Mouse (Mus musculus) C2C12 (cell line): Measurements from ENCODE around the gene Tmed1.

ENCODE experiments used
- CTCF ChIP-seq: IDR thresholded peaks from one replicate; pipeline ENCODE4 v1.5.1; 2011; ENCODE audit not compliant: control insufficient read depth, insufficient read depth, insufficient read length
- MAX ChIP-seq: IDR thresholded peaks from one replicate; pipeline ENCODE4 v1.6.1; 2011; ENCODE audit warnings: mild to moderate bottlenecking, control low read depth
- MYOD1 ChIP-seq: IDR thresholded peaks from one replicate; pipeline ENCODE4 v1.6.1; 2011; ENCODE audit warnings: low read depth; ENCODE audit not compliant: control insufficient read depth, insufficient read length
- MYOG ChIP-seq: IDR thresholded peaks from one replicate; pipeline ENCODE4 v1.6.1; 2011; ENCODE audit not compliant: control insufficient read depth, insufficient read length; ENCODE audit errors: extremely low read depth
- USF1 ChIP-seq: IDR thresholded peaks from one replicate; pipeline ENCODE4 v1.6.1; 2011; ENCODE audit warnings: low read depth, mild to moderate bottlenecking, control low read depth, moderate library complexity

DNA sequence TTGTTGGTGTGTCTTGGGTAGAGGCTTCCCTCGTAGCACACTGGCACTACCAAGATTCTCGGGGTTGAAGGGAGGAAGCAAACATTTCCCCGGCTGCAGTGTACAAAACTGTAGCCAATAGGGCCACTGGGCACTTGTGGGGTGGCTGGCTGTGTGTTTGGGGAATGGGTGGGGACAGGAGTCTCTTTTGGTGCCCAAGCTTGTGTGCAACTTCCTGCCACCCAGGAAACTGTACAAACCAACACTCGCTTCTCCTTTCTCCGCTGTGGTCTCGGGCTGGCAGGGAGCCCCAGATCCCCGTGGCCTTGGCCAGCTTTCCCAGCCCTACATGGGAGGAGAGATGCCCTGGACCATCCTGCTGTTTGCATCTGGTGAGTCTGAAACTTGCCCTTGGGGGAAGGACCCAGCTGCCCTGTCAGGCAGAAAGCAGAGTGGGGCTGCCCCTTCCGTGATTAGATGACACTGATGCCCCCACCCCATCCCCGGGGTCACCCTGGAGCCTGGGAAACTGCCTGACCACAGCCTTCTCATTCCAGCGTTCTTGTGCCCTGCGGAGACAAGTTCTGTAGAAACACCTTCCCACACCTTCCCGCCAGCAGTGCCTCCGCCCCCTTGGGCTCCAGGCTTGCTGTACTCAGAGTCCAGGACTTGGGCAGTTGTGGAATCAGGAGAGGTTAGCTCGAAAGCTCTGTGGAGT, 16.0 kb upstream of the Tmed1 start, which contains the start of gene AB124611:
- TF ChIP-seq MAX = no peak
- TF ChIP-seq CTCF = no peak
- no peak for TF ChIP-seq USF1
- no peak for TF ChIP-seq MYOD1
- TF ChIP-seq MYOG = no peak
